Mouse (Mus musculus) left cerebral cortex, postnatal 14 days (tissue): ENCODE results near the gene Gtpbp1. TPM values are rescaled to one million over a fixed set of nuclear protein-coding genes. Genes with fewer than 3 reads are reported as not detected.

Experiments
- DNase-seq, 2 experiments: peaks; one replicate each; pipeline ENCODE4 v3.0.0; 2021 to 2022; ENCODE audit warnings: low spot score in 2 of 2, mixed read lengths in 1 of 2
- intact Hi-C: fragments of 180-260 bp; cut with DNase I; formaldehyde crosslinking; loops from one replicate; pipeline ENCODE4 v1.15.1; 2025
- total RNA-seq, 2 experiments: library from RNA; stranded (reverse); gene quantifications; 2 replicates each; pipeline ENCODE4 v1.2.3; 2021

Gtpbp1 gene
- total RNA-seq, 2 experiments from 2014 or later, result 44.1 to 44.7 TPM

- intact Hi-C loops, result no loop called here
- no peak for DNase-seq
These were observed 54.7 kb downstream of the Gtpbp1 start for GRCm38 (mm10) chr15:79745312-79745711.

GRCm38 (mm10) chr15:79745883-79746282 is 55.2 kb downstream of the Gtpbp1 start:
- intact Hi-C loops, result no loop called here
- DNase-seq, result no peak

- intact Hi-C loops, result no loop called here
- no peak for DNase-seq
These were observed 57.4 kb downstream of the Gtpbp1 start for GRCm38 (mm10) chr15:79747998-79748397.

- no peak for DNase-seq
- intact Hi-C loops, result no loop called here
These were observed 58.5 kb downstream of the Gtpbp1 start for GRCm38 (mm10) chr15:79749162-79749561.

GRCm38 (mm10) chr15:79750266-79750665 is 59.6 kb downstream of the Gtpbp1 start:
- intact Hi-C loops, result loop anchor here (5.0 to 10.0 kb wide), 2 partner anchors 135 to 162 kb away; no protein-coding TSS in a partner anchor

GRCm38 (mm10) chr15:79751772-79752171 is 61.1 kb downstream of the Gtpbp1 start:
- intact Hi-C loops, result loop anchor here (5.0 to 10.0 kb wide), 2 partner anchors 133 to 161 kb away; no protein-coding TSS in a partner anchor
- no peak for DNase-seq

More at GRCm38 (mm10) chr15:79750266-79750665, 59.6 kb downstream of the Gtpbp1 start:
- DNase-seq, result no peak

GRCm38 (mm10) chr15:79752742-79753419 is 62.2 kb downstream of the Gtpbp1 start:
- peak; percentile 83 to 84 for DNase-seq
- intact Hi-C loops, result loop anchor here (5.0 to 10.0 kb wide), 2 partner anchors 132 to 159 kb away; no protein-coding TSS in a partner anchor

- DNase-seq, result no peak
- intact Hi-C loops, result loop anchor here (5.0 to 10.0 kb wide), 2 partner anchors 131 to 159 kb away; no protein-coding TSS in a partner anchor
These were observed 62.7 kb downstream of the Gtpbp1 start for GRCm38 (mm10) chr15:79753420-79753752.

GRCm38 (mm10) chr15:79753873-79754272 is 63.2 kb downstream of the Gtpbp1 start:
- DNase-seq, result no peak
- intact Hi-C loops, result loop anchor here (2.0 to 10.0 kb wide), 3 partner anchors 77 to 158 kb away; no protein-coding TSS in a partner anchor

- DNase-seq, result no peak
- intact Hi-C loops, result loop anchor here (2.0 to 10.0 kb wide), 4 partner anchors 47 to 322 kb away; partner anchors contain the start of gene Nptxr
These were observed 64.5 kb downstream of the Gtpbp1 start for GRCm38 (mm10) chr15:79755176-79755575.

GRCm38 (mm10) chr15:79755977-79756625 is 65.5 kb downstream of the Gtpbp1 start:
- peak; percentile 58 to 70 for DNase-seq
- intact Hi-C loops, result loop anchor here (2.0 to 10.0 kb wide), 4 partner anchors 46 to 321 kb away; partner anchors contain the start of gene Nptxr

- DNase-seq, result no peak
- intact Hi-C loops, result loop anchor here (5.0 to 10.0 kb wide), 3 partner anchors 45 to 320 kb away; partner anchors contain the start of gene Nptxr
These were observed 66.5 kb downstream of the Gtpbp1 start for GRCm38 (mm10) chr15:79757118-79757517.

GRCm38 (mm10) chr15:79760956-79761355 is 70.3 kb downstream of the Gtpbp1 start:
- DNase-seq, result no peak

GRCm38 (mm10) chr15:79763001-79763400 is 72.4 kb downstream of the Gtpbp1 start:
- intact Hi-C loops, result no loop called here
- no peak for DNase-seq

More at GRCm38 (mm10) chr15:79760956-79761355, 70.3 kb downstream of the Gtpbp1 start:
- intact Hi-C loops, result no loop called here

- intact Hi-C loops, result no loop called here
- DNase-seq, result no peak
These were observed 73.1 kb downstream of the Gtpbp1 start for GRCm38 (mm10) chr15:79763601-79764246.

- intact Hi-C loops, result no loop called here
- peak; percentile 65 to 78 for DNase-seq
These were observed 74.1 kb downstream of the Gtpbp1 start for GRCm38 (mm10) chr15:79764539-79765267.

GRCm38 (mm10) chr15:79765361-79765760 is 74.7 kb downstream of the Gtpbp1 start:
- DNase-seq, result no peak
- intact Hi-C loops, result no loop called here

GRCm38 (mm10) chr15:79766168-79766567 is 75.5 kb downstream of the Gtpbp1 start:
- no peak for DNase-seq
- intact Hi-C loops, result no loop called here

GRCm38 (mm10) chr15:79766586-79767071 is 76.0 kb downstream of the Gtpbp1 start:
- intact Hi-C loops, result no loop called here

More at GRCm38 (mm10) chr15:79766586-79767071, 76.0 kb downstream of the Gtpbp1 start:
- DNase-seq, result peak in 1 of 2 experiments; percentile 69
